Mouse (Mus musculus) adrenal gland, postnatal 0 days (tissue): ENCODE data around the gene R3hdm1. TPM values are rescaled to one million over a fixed set of nuclear protein-coding genes. Genes with fewer than 3 reads are reported as not detected.

Experiments
- microRNA-seq: library from miRNA; unstranded; fragments of <30 nt; microRNA quantifications from one replicate; pipeline ENCODE4, GENCODE M21; 2016; ENCODE audit warnings: borderline replicate concordance; ENCODE audit not compliant: insufficient number of aligned reads
- polyA plus RNA-seq: library from polyadenylated mRNA; unstranded; fragments of >200 nt; fragmentation: Nextera tagmentation; extraction: Ambion mirVana; gene quantifications from 2 replicates; pipeline ENCODE4 v1.2.1, GENCODE M21; 2015

R3hdm1 gene
- 32.7 and 41.9 TPM in 2 replicates for polyA plus RNA-seq

GRCm38 (mm10) chr1:128102641-128103461, at the start of gene R3hdm1, which contains the start of gene Zranb3:
TSS of gene R3hdm1 (plus strand) at chr1:128103301.
TSS of gene Zranb3 (minus strand) at chr1:128103047.

GRCm38 (mm10) chr1:128243627-128243995, 140.5 kb downstream of the R3hdm1 start, which contains the start of gene Ubxn4:
TSS of gene Ubxn4 (plus strand) at chr1:128243964.

Small RNAs within 50 kb of the gene (microRNA-seq; reads per million reads assigned to microRNA genes)
- 84.8 reads per million, percentile 41 among the genes with 10 or more reads in this experiment for gene Mir128-1

Other genes starting within 250 kb of the R3hdm1 start
- not detected in 2 replicates for gene Map3k19, start 248.3 kb upstream of the R3hdm1 start, polyA plus RNA-seq
- gene Rab3gap1, start 234.5 kb upstream of the R3hdm1 start, polyA plus RNA-seq, result 13.6 and 22.2 TPM in 2 replicates
- 3.6 and 4.0 TPM in 2 replicates for gene Zranb3, start 254 bp upstream of the R3hdm1 start, polyA plus RNA-seq
- gene Ubxn4, start 140.7 kb downstream of the R3hdm1 start, polyA plus RNA-seq, result 51.9 and 73.6 TPM in 2 replicates
- 0.08 and 1.1 TPM in 2 replicates for gene Lct, start 225.0 kb downstream of the R3hdm1 start, polyA plus RNA-seq